Mouse (Mus musculus) heart, adult 2 months (tissue): ENCODE results near the gene Junb. TPM values are rescaled to one million over a fixed set of nuclear protein-coding genes. Genes with fewer than 3 reads are reported as not detected.

Experiments
- DNase-seq, 2 experiments: peaks; one replicate each; pipeline ENCODE4 v3.0.0; 2021
- H3K27ac ChIP-seq: fragments of 200-600 bp; 2 replicates; pipeline ENCODE4 v1.8.1; 2022
- H3K27me3 ChIP-seq: fragments of 200-500 bp; 2 replicates; pipeline ENCODE4 v1.6.1; 2012; ENCODE audit warnings: mild to moderate bottlenecking, low read length, inconsistent platforms, mixed read lengths; ENCODE audit not compliant: control insufficient read depth, insufficient read depth
- H3K36me3 ChIP-seq: fragments of 200-500 bp; 2 replicates; pipeline ENCODE4 v1.6.1; 2012; ENCODE audit warnings: low read length, inconsistent platforms; ENCODE audit not compliant: control insufficient read depth, insufficient read depth
- H3K4me1 ChIP-seq: fragments of 200-500 bp; 2 replicates; pipeline ENCODE4 v1.6.1; 2011; ENCODE audit warnings: low read length; ENCODE audit not compliant: control insufficient read depth, insufficient read depth
- H3K4me3 ChIP-seq: fragments of 200-600 bp; 2 replicates; pipeline ENCODE4 v1.8.1; 2022
- H3K79me2 ChIP-seq: fragments of 200-500 bp; replicated peaks from 2 replicates; pipeline ENCODE4 v1.6.1; 2012; ENCODE audit warnings: mild to moderate bottlenecking, inconsistent platforms, low read length, moderate library complexity, mixed read lengths; ENCODE audit not compliant: control insufficient read depth, insufficient read depth
- H3K9ac ChIP-seq: fragments of 200-500 bp; 2 replicates; pipeline ENCODE4 v1.6.1; 2012; ENCODE audit warnings: low read depth, mild to moderate bottlenecking, control low read depth, inconsistent platforms, low read length, mixed read lengths
- CTCF ChIP-seq: fragments of 200-600 bp; IDR thresholded peaks from 2 replicates; pipeline ENCODE4 v1.8.1; 2022; ENCODE audit warnings: antibody characterized with exemption, mild to moderate bottlenecking, moderate library complexity
- EP300 ChIP-seq: fragments of 200-500 bp; IDR thresholded peaks from 2 replicates; pipeline ENCODE4 v1.6.1; 2011; ENCODE audit warnings: low read depth, low read length, control low read depth; ENCODE audit not compliant: insufficient read depth
- POLR2A ChIP-seq: fragments of 200-500 bp; IDR thresholded peaks from 2 replicates; pipeline ENCODE4 v1.6.1; 2011; ENCODE audit warnings: mild to moderate bottlenecking, low read depth, low read length, control low read depth; ENCODE audit not compliant: insufficient read depth
- WGBS: fragments of 180-500 bp; shearing (Covaris S2); methylation state at CpG from one replicate; pipeline ENCODE4 v1.1.7; 2018; 5-methylcytosine and 5-hydroxymethylcytosine counted together
- intact Hi-C: fragments of 180-260 bp; cut with DNase I; formaldehyde crosslinking; loops from one replicate; pipeline ENCODE4 v1.15.1; 2025
- long read RNA-seq: library from polyadenylated mRNA; stranded (forward); transcript quantifications from one replicate; pipeline ENCODE4 v2.0.0, GENCODE M21; 2021
- polyA plus RNA-seq: library from polyadenylated mRNA; depleted of rRNA; stranded (reverse); fragments of >200 nt; gene quantifications from 2 replicates; pipeline ENCODE4 v1.2.3, GENCODE M21; 2012; rRNA removed
- total RNA-seq, 2 experiments: library from RNA; stranded (reverse); gene quantifications; 2 replicates each; pipeline ENCODE4 v1.2.3; 2021

Junb gene
- total RNA-seq (10 to 100 TPM; 10.4 to 19.0 TPM), polyA plus RNA-seq (13.1 and 17.3 TPM in 2 replicates)
- long read RNA-seq, transcript Junb-201 (1 exons, 1,809 nt): major isoform, 26 of 26 reads
- long read RNA-seq, partial matches to known transcripts: 0 of 26 reads
- long read RNA-seq, other reads (novel, unspliced or antisense): 0 of 26 reads

DNA sequence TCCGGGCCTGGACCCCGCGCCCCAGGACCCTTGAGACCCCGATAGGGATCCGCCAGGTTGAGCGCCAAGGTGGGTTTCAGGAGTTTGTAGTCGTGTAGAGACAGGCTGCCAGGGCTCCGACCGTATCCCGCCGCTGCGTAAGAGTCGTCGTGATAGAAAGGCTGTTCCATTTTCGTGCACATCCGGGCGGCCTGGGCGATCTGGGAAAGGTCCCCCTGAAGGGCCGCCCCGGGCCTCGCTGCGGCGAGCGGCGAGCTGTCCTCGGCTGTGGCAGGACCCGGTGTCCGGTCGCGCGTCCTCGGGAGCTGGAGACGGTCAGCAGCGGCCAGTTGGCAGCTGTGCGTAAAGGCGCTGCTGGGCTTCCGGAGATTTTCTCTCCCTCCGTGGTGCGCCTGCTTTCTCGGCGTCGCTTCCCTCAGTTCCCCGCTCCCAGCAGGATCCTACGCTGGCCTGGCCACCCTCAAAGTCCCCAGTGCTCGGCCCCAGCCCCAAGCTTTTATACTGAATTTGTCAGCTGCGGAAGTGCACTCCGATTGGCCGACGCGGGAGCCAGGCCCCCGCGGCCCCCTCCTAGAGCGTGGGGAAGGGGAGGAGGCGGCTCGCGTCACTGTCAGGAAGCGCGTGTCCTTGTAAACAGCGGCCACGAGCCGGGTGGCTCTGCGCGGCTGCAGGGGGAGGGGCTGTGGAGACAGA, at the start of gene Junb:
TSS of gene Junb (minus strand) at position 471 of the 693 bp plus-strand sequence.
- Histone ChIP-seq H3K36me3 (no peaks in the 10 kb centered on the region; the same call in 1 of the 2 replicates), H3K79me2 (no peaks in the 10 kb centered on the region), H3K27me3 (no peaks in the 10 kb centered on the region), H3K27ac (peak within 1 kb of the TSS; percentile 99), H3K4me1 (peaks cover 17% of the 10 kb centered on the region), H3K9ac (peak within 1 kb of the TSS; percentile 91), H3K4me3 (peak within 1 kb of the TSS; percentile 56)
- TF ChIP-seq CTCF (no peak), POLR2A (peak; percentile 100), EP300 (peak; percentile 78; the same call in 1 of the 2 replicates)
- WGBS: under 1% methylated on average over 63 of the region's 63 CpGs
- intact Hi-C loops: loop anchor here (10.0 kb wide), 1 partner anchor 46 kb away; the partner anchor contains the start of genes Asna1 and Trir
- peak; percentile 98 for DNase-seq

- H3K4me1 ChIP-seq: peaks cover 15% of the 10 kb centered on the region
- DNase-seq: no peak
- H3K27me3 ChIP-seq: no peaks in the 10 kb centered on the region
- WGBS: 8% methylated on average over 2 of the region's 2 CpGs
- peak overlapping the region; percentile 87 for H3K4me3 ChIP-seq
- H3K36me3 ChIP-seq: peaks cover 9% of the 10 kb centered on the region
- peak overlapping the region; percentile 21; the same call in 1 of the 2 replicates for H3K9ac ChIP-seq
- peaks cover 5% of the 10 kb centered on the region; the same call in 1 of the 2 replicates for H3K79me2 ChIP-seq
- H3K27ac ChIP-seq: peak overlapping the region; percentile 100
- TF ChIP-seq EP300 (no peak), CTCF (no peak), POLR2A (no peak)
- intact Hi-C loops: loop anchor here (10.0 kb wide), 1 partner anchor 53 kb away; the partner anchor contains the start of gene Junb
Observed at GRCm38 (mm10) chr8:85027922-85028321, 49.4 kb upstream of the Junb start.

- no peak for DNase-seq
- H3K4me3 ChIP-seq: peak overlapping the region; percentile 87
- peak overlapping the region; percentile 100 for H3K27ac ChIP-seq
- WGBS: under 1% methylated on average over 13 of the region's 13 CpGs
- peak overlapping the region; percentile 90 for H3K9ac ChIP-seq
- intact Hi-C loops: loop anchor here (10.0 kb wide), 1 partner anchor 53 kb away; the partner anchor contains the start of gene Junb
- peaks cover 6% of the 10 kb centered on the region; the same call in 1 of the 2 replicates for H3K36me3 ChIP-seq
- H3K4me1 ChIP-seq: peaks cover 15% of the 10 kb centered on the region
- TF ChIP-seq POLR2A: no peak
- TF ChIP-seq EP300: no peak
- TF ChIP-seq CTCF: no peak
- H3K79me2 ChIP-seq: peaks cover 5% of the 10 kb centered on the region; the same call in 1 of the 2 replicates
- no peaks in the 10 kb centered on the region for H3K27me3 ChIP-seq
Observed at GRCm38 (mm10) chr8:85027516-85027855, 49.0 kb upstream of the Junb start.

GRCm38 (mm10) chr8:85026670-85027515, 48.4 kb upstream of the Junb start, which contains the start of gene Trir:
Trir (plus strand) TSS chr8:85026823.
- under 1% methylated on average over 75 of the region's 75 CpGs for WGBS
- Histone ChIP-seq H3K36me3 (no peaks in the 10 kb centered on the region), H3K4me1 (peaks cover 15% of the 10 kb centered on the region), H3K27me3 (no peaks in the 10 kb centered on the region), H3K4me3 (peak within 1 kb of the TSS; percentile 87), H3K79me2 (peaks cover 5% of the 10 kb centered on the region; the same call in 1 of the 2 replicates), H3K9ac (peak within 1 kb of the TSS; percentile 90), H3K27ac (peak within 1 kb of the TSS; percentile 100)
- TF ChIP-seq POLR2A: peak; percentile 96
- TF ChIP-seq CTCF: peak; percentile 46
- peak; percentile 88 for TF ChIP-seq EP300
- DNase-seq: peak; percentile 98
- intact Hi-C loops: loop anchor here (10.0 kb wide), 1 partner anchor 52 kb away; the partner anchor contains the start of gene Junb

GRCm38 (mm10) chr8:85025098-85025932, 46.8 kb upstream of the Junb start, which contains the start of gene Asna1:
Asna1 (minus strand) TSS chr8:85025281.
- WGBS: 3% methylated on average over 30 of the region's 30 CpGs
- TF ChIP-seq EP300 (peak; percentile 43; the same call in 1 of the 2 replicates), POLR2A (peak; percentile 54; the same call in 1 of the 2 replicates), CTCF (no peak)
- Histone ChIP-seq H3K4me3 (peak within 1 kb of the TSS; percentile 66), H3K27me3 (no peaks in the 10 kb centered on the region), H3K36me3 (no peaks in the 10 kb centered on the region), H3K79me2 (peaks cover 5% of the 10 kb centered on the region; the same call in 1 of the 2 replicates), H3K9ac (peak within 1 kb of the TSS; percentile 92), H3K27ac (peak within 1 kb of the TSS; percentile 100), H3K4me1 (peaks cover 15% of the 10 kb centered on the region)
- peak; percentile 86 to 87 for DNase-seq
- intact Hi-C loops: loop anchor here (10.0 kb wide), 1 partner anchor 51 kb away; the partner anchor contains the start of gene Junb
